Mouse (Mus musculus) frontal cortex, postnatal 10 days (tissue): ENCODE data around the gene Vtn.

Experiments
- DNase-seq, 2 experiments: peaks; one replicate each; pipeline ENCODE4 v3.0.0; 2022; ENCODE audit warnings: low spot score in 2 of 2, mixed read lengths in 1 of 2

The Vtn gene

GRCm38 (mm10) chr11:78534516-78534915 is 35.6 kb downstream of the Vtn start:
- no peak for DNase-seq

- no peak for DNase-seq
These were observed 36.6 kb downstream of the Vtn start for GRCm38 (mm10) chr11:78535376-78536079.

- peak; percentile 98 to 99 for DNase-seq
These were observed 37.3 kb downstream of the Vtn start, which contains the start of the genes Tnfaip1 and Ift20 for GRCm38 (mm10) chr11:78536080-78536689. Tnfaip1 (minus strand) TSS chr11:78536332. Ift20 (plus strand) TSS chr11:78536361.

GRCm38 (mm10) chr11:78536690-78537084 is 37.8 kb downstream of the Vtn start:
- DNase-seq: no peak

GRCm38 (mm10) chr11:78540358-78540757 is 41.5 kb downstream of the Vtn start:
- no peak for DNase-seq

GRCm38 (mm10) chr11:78544449-78545111 is 45.7 kb downstream of the Vtn start:
- DNase-seq: no peak

- no peak for DNase-seq
These were observed 46.3 kb downstream of the Vtn start for GRCm38 (mm10) chr11:78545181-78545580.

- DNase-seq: no peak
These were observed 49.0 kb downstream of the Vtn start for GRCm38 (mm10) chr11:78547718-78548460.

- no peak for DNase-seq
These were observed 50.6 kb downstream of the Vtn start for GRCm38 (mm10) chr11:78549491-78549987.

- peak; percentile 96 to 98 for DNase-seq
These were observed 51.5 kb downstream of the Vtn start, which contains the start of gene Tmem97 for GRCm38 (mm10) chr11:78550168-78551058. Tmem97 (minus strand) TSS chr11:78550777.

- no peak for DNase-seq
These were observed 52.1 kb downstream of the Vtn start for GRCm38 (mm10) chr11:78551059-78551398.
